Mouse (Mus musculus): ENCODE data around the gene Dctd. TPM values are rescaled to one million over a fixed set of nuclear protein-coding genes. Genes with fewer than 3 reads are reported as not detected.

Dctd gene
- polyA plus RNA-seq (2012; rRNA removed): 12.5 and 20.4 TPM in 2 replicates

DNA sequence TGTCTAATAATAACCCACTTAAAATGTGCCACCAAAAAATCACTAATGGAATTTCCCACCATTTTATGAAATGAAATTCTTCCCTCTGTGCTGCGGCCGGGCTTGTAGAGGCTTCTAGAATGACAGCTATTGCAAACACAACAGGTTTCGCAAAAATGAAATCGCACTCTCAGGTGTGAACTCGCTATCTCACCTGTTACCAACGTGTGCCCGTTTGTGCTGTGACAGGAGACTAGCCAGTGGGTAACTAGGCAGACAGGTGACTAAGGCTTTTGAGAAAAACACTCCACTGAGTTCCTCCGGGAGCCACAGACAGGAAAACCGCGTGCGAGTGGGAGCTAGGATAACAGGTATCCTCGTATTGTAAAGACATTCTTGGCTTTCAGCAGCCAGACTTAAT, at the start of gene Dctd:
Gene Dctd, plus strand, starts transcription at position 301 of the 400 bp plus-strand sequence.
- no peak for DNase-seq (ENCODE audit: low spot score)

DNA sequence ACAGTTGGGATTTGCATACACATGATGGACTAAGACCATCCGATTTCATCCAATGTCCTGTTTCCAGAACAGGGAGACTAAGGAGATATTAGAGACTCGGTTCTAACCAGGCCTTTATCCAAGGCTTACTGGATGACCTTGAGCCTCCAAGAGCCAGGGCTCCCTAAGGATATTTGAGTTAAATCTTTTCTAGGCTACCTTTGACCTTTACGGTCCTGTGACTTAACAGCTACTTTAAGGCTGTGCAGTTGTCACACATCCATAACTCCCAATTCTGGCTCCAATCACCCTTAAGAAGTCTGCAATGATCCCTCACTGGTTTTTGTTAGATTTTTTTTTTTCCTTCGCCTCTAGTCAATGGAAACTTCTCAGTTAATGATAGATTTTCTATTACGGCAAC, 45.3 kb upstream of the Dctd start:
- DNase-seq (ENCODE audit: low spot score): no peak

GRCm38 (mm10) chr8:48063526-48064072, 35.3 kb upstream of the Dctd start:
- no peak for DNase-seq (ENCODE audit: low spot score)

- DNase-seq (ENCODE audit: low spot score): no peak
These were observed 24.7 kb upstream of the Dctd start for GRCm38 (mm10) chr8:48074149-48074548.

DNA sequence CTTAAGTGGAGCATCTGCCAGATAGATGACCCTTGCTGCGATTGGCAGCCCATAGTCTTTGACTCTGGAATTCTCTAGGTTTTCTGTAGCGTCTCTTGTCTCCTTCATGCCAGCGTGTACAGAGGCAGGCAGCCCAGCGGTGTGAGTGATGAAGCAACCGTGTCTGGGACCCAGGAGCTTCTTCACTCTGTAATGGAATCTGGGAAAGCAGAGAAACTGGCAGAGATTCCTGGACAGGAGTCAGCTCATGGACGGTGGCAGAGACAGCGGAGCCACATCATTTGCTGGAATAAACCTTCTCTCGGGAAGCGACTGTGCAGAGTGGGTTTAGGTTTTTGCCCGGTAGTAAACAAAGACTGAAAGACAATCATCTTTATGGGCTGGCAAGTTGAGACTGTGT, 16.5 kb upstream of the Dctd start:
- DNase-seq (ENCODE audit: low spot score): no peak

- no peak for DNase-seq (ENCODE audit: low spot score)
These were observed 8.2 kb upstream of the Dctd start for GRCm38 (mm10) chr8:48090661-48091060.

DNA sequence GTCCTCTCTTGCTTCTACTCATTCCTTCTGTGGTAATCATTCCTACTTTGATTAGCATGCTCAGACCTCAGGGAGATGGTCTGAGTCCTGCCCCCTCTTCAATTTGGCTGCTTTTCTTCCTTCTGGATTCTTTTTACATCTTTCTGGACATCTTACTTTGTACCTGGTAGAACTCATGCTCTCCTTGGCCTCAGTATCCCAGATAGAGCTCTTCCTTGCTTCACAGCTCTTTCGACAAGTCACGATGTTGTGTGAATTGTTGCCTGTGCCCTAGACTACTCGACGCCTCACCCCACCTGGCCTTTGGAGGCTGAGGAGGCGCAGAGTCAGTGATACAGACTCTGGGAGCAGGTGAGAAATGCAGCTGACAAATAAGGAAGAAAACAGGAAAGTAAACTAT, 3.5 kb upstream of the Dctd start:
- no peak for DNase-seq (ENCODE audit: low spot score)

DNA sequence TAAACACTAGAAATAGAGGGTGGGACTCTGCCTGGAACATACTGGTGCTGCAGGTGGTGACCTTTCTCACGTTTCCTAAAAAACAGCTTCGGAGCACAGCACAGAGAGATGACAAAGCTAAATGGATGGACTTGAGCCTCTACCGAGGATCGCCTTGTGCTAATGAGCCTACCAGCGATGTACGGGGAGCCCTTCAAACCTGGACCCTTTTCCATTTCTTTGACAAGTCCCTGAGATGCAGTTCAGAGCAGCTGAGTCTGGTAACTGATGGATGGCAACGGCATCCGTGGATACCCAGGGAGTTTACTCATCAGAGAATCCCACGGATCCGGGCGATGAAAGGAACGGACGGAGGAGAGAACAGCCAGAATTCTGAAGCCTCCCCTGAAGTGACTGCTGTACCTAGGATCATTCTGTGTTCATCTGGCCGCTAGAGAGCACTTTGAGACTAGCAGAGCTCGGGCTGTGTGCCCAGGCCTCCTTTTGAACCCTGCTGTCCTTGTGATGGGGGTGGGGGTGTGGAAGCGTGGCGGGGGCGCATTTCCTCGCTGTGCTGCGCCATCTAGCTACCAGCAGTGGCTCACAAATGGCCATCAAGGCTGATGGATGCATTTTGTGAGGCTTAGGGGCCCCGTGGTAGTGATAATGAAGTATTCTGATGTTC, 1.6 kb upstream of the Dctd start:
- DNase-seq (ENCODE audit: low spot score): no peak

DNA sequence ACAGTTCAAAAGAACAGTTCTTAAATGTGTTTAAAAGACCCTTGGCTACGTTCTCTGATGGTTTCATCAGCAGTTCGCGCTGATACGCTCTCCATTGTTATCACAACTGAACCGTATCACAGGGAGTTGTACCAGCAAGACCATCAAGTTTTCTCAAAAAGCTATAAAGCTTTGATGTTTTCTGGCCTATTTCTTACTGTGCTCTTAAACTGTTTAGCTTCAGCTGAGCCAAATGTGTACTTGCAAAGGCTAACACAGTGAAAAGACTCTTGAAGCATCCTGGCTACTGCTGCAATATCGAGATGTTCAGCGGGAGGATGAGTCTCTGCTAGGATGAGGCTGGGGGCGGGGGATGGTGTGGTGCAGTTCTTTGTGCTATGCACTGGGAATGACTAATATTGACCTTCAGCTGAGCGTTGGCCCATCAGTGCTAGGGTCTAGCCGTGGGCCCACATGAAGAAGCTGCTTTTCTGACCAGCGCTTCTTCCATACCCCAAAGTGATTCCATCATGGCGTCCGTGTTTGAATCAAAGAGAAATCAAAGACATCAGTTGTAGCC, 732 bp upstream of the Dctd start:
- no peak for DNase-seq (ENCODE audit: low spot score)

DNA sequence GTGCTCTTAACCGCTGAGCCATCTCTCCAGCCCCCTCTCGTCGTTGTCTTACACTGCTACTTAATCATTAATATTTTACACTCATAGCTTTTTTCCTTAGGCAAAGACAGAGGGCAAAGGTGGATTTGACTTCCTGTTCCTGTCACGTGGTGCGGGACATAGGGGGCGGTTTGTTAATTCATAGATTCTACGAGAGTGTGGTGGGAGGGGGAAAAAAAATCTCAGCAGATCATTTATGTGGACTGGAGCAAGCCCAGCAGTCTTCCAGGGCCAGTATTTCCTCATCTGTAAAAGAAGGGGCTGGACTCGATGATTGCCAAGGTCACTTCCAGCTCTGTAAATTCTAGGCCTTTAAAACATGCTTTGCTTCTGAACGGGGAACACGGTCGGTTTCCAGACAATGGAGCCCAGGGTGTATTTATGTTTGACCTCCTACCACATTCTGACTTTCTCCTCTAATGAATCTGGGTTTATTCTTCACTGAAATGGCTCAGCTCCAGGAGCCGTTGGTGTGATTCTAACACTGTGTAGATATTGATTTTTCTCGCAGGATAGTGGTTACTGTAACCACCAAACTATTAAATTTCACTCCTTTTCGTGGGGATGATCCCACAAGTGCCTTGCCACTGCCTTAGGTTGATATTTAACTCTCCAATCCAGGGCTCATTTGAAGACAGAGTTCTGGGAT, 1.4 kb downstream of the Dctd start:
- DNase-seq (ENCODE audit: low spot score): no peak

- no peak for DNase-seq (ENCODE audit: low spot score)
These were observed 10.5 kb downstream of the Dctd start for GRCm38 (mm10) chr8:48109373-48109855.

GRCm38 (mm10) chr8:48109856-48110780, 11.2 kb downstream of the Dctd start:
- peak; percentile 51 for DNase-seq (ENCODE audit: low spot score)

DNA sequence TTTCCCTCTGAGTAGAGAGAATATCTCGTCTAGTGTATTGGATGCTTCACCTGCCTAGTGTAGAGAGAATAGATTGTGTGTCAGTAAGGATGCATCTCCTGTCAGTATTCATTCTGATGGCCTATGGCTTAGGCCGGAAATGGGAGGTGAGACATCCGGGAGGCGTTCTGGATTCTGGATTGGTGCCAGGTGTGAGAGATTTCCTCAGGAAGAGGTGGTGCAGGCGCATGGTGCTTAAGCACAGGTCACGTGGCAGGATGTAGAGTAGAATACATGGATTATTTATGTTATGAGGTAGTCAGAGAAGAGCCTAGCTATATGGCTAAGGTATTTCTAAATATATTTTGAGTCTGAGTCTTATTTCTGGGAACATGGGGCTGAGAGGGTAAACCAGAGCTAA, 15.7 kb downstream of the Dctd start:
- DNase-seq (ENCODE audit: low spot score): no peak

DNA sequence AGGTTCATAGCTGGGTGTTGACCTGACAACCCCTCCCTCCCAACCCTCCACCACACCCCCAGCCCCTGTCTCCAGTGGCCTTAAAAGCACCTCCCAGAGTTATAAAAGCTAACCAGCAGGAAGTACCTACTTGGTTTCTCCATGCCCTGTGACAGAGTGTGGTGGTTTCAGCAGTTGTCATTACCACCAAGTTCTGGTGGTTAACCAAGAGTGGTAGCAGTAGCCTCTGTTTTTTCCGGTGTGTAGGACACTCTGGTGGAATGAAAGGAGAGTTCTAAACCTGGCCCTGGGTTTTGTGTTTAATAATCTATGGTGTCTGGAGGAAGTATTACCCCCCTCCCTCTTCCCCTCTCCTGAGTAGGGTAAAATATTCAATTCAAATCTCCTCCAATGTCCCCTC, 24.1 kb downstream of the Dctd start:
- DNase-seq (ENCODE audit: low spot score): no peak

GRCm38 (mm10) chr8:48124857-48125256, 26.0 kb downstream of the Dctd start:
- no peak for DNase-seq (ENCODE audit: low spot score)

- no peak for DNase-seq (ENCODE audit: low spot score)
These were observed 28.1 kb downstream of the Dctd start for GRCm38 (mm10) chr8:48126954-48127353.

GRCm38 (mm10) chr8:48130266-48130665, 31.4 kb downstream of the Dctd start:
- no peak for DNase-seq (ENCODE audit: low spot score)

GRCm38 (mm10) chr8:48133321-48133720, 34.4 kb downstream of the Dctd start:
- no peak for DNase-seq (ENCODE audit: low spot score)

DNA sequence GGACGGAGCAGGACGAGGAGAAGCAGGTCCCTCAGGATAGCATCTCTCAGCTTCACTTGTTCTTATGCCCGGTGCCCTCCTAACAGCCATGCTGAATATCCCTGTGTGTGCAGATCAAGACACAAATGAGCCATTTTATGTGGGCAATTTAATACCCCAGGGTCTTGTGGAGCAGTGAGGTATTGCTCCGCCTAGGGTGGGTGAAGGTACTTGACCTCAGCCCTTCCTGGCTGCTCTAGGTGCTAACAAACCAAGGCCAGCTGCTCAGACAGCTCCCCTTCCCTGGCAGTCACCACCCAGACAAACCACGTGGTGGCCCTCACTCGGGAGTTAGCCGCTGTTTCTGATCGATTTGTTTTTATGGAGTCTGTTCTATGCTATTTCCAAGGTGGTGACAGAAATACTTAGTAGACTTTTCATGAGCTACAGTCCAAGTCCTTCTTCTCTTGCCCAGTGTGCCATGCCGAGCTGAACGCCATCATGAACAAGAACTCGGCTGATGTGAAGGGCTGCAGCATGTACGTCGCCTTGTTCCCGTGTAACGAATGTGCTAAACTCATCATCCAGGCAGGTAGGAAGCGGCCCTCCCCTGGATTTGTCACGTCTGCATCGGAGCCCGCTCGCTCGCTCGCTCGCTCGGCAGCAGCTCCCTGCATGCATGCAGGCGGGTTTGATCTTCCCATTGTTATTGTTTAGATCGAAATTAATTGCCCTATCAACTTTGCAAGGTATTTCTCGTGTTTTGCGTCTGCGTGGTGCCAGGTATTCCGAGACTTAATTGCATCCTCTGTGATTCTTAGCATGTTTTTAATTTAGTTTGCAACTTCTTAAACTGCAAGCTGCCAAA, 38.1 kb downstream of the Dctd start:
- no peak for DNase-seq (ENCODE audit: low spot score)

DNA sequence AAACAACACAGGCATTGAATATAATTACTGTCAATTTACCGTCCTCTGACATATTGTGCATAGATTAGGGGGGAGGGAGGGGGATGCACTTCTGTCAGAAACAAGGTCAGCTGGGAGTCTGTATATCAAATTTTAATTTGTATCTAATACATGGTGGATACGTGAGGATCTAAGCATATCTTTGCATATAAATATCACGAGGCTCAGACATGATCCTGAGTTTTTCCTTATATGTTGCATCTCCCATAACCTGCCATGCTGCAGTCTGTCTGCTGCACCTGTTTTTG, 38.7 kb downstream of the Dctd start:
- DNase-seq (ENCODE audit: low spot score): no peak

- no peak for DNase-seq (ENCODE audit: low spot score)
These were observed 42.1 kb downstream of the Dctd start for GRCm38 (mm10) chr8:48141023-48141422.
